Mouse (Mus musculus): ENCODE results near the gene Akt1. TPM values are rescaled to one million over a fixed set of nuclear protein-coding genes. Genes with fewer than 3 reads are reported as not detected.
A peak's percentile ranks its signal among the peaks of the same experiment; 100 is the strongest.

Akt1 gene
- polyA plus RNA-seq, 1 experiment, result 70.4 TPM

- Histone ChIP-seq H3K27me3 (ENCODE audit: control insufficient read depth, insufficient read depth, low read length, poor library complexity, severe bottlenecking) (no peaks in the 10 kb centered on the region), H3K27ac (ENCODE audit: insufficient read depth, low read length) (no peak overlapping the region), H3K9ac (ENCODE audit: low read depth, poor library complexity, severe bottlenecking) (peak overlapping the region; percentile 61; the same call in 1 of the 2 replicates), H3K4me1 (ENCODE audit: control insufficient read depth, insufficient read depth, low read length) (no peaks in the 10 kb centered on the region), H3K36me3 (ENCODE audit: control insufficient read depth, insufficient read depth, low read length, poor library complexity, severe bottlenecking) (no peaks in the 10 kb centered on the region), H3K9me3 (replicated peaks; ENCODE audit: control insufficient read depth, insufficient read depth, low read length, poor library complexity, severe bottlenecking) (no peaks in the 10 kb centered on the region), H3K4me3 (ENCODE audit: low read depth, low read length) (no peak overlapping the region; the same call in 1 of the 2 replicates)
- TF ChIP-seq POLR2A (IDR thresholded peaks at IDR 0.05; ENCODE audit: insufficient read depth, low read length), result no peak
- TF ChIP-seq EP300 (IDR thresholded peaks at IDR 0.05; ENCODE audit: insufficient read depth, low read depth, low read length), result no peak
- TF ChIP-seq CTCF (IDR thresholded peaks at IDR 0.05; ENCODE audit: low read depth, low read length), result no peak
Measured at GRCm38 (mm10) chr12:112694127-112694475, 19.4 kb upstream of the Akt1 start.

- TF ChIP-seq POLR2A (IDR thresholded peaks at IDR 0.05; ENCODE audit: insufficient read depth, low read length), result peak; percentile 85
- no peak for TF ChIP-seq CTCF (IDR thresholded peaks at IDR 0.05; ENCODE audit: low read depth, low read length)
- TF ChIP-seq EP300 (IDR thresholded peaks at IDR 0.05; ENCODE audit: insufficient read depth, low read depth, low read length), result no peak
- H3K27me3 ChIP-seq (ENCODE audit: control insufficient read depth, insufficient read depth, low read length, poor library complexity, severe bottlenecking), result no peaks in the 10 kb centered on the region
- H3K4me3 ChIP-seq (ENCODE audit: low read depth, low read length), result peak overlapping the region; percentile 84
- H3K36me3 ChIP-seq (ENCODE audit: control insufficient read depth, insufficient read depth, low read length, poor library complexity, severe bottlenecking), result no peaks in the 10 kb centered on the region
- H3K9me3 ChIP-seq (replicated peaks; ENCODE audit: control insufficient read depth, insufficient read depth, low read length, poor library complexity, severe bottlenecking), result no peaks in the 10 kb centered on the region
- H3K27ac ChIP-seq (ENCODE audit: insufficient read depth, low read length), result no peak overlapping the region
- no peaks in the 10 kb centered on the region for H3K4me1 ChIP-seq (ENCODE audit: control insufficient read depth, insufficient read depth, low read length)
- peak overlapping the region; percentile 61 for H3K9ac ChIP-seq (ENCODE audit: low read depth, poor library complexity, severe bottlenecking)
Measured at GRCm38 (mm10) chr12:112693185-112694126, 18.8 kb upstream of the Akt1 start.

DNA sequence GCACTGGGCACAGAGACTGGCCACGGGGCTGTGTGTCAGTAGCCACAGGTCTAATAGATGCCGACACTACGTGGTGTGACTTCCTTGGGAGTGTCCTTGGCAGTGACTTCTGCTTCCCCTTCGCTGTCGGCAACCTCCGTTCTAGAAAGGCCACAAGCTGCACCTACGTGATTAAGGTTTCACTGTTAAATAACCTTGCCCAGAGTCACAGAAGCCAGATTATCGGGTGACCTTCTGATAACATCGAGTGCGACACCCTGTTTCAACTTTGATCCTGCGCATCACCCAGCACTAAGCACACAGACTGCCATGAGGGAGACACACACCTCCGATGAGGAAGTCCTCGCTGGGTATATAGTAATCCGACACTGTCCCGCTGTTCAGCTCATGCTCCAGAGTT lies 13.8 kb upstream of the Akt1 start:
- no peak overlapping the region for H3K27ac ChIP-seq (ENCODE audit: insufficient read depth, low read length)
- H3K9me3 ChIP-seq (replicated peaks; ENCODE audit: control insufficient read depth, insufficient read depth, low read length, poor library complexity, severe bottlenecking), result no peaks in the 10 kb centered on the region
- no peaks in the 10 kb centered on the region for H3K4me1 ChIP-seq (ENCODE audit: control insufficient read depth, insufficient read depth, low read length)
- no peak overlapping the region for H3K9ac ChIP-seq (ENCODE audit: low read depth, poor library complexity, severe bottlenecking)
- TF ChIP-seq EP300 (IDR thresholded peaks at IDR 0.05; ENCODE audit: insufficient read depth, low read depth, low read length), result no peak
- TF ChIP-seq POLR2A (IDR thresholded peaks at IDR 0.05; ENCODE audit: insufficient read depth, low read length), result no peak
- TF ChIP-seq CTCF (IDR thresholded peaks at IDR 0.05; ENCODE audit: low read depth, low read length), result no peak
- no peaks in the 10 kb centered on the region for H3K27me3 ChIP-seq (ENCODE audit: control insufficient read depth, insufficient read depth, low read length, poor library complexity, severe bottlenecking)
- no peaks in the 10 kb centered on the region for H3K36me3 ChIP-seq (ENCODE audit: control insufficient read depth, insufficient read depth, low read length, poor library complexity, severe bottlenecking)
- no peak overlapping the region for H3K4me3 ChIP-seq (ENCODE audit: low read depth, low read length)

- no peaks in the 10 kb centered on the region for H3K4me1 ChIP-seq (ENCODE audit: control insufficient read depth, insufficient read depth, low read length)
- peaks cover 2% of the 10 kb centered on the region for H3K27me3 ChIP-seq (ENCODE audit: control insufficient read depth, insufficient read depth, low read length, poor library complexity, severe bottlenecking)
- no peaks in the 10 kb centered on the region for H3K36me3 ChIP-seq (ENCODE audit: control insufficient read depth, insufficient read depth, low read length, poor library complexity, severe bottlenecking)
- H3K27ac ChIP-seq (ENCODE audit: insufficient read depth, low read length), result no peak overlapping the region
- H3K9ac ChIP-seq (ENCODE audit: low read depth, poor library complexity, severe bottlenecking), result no peak overlapping the region
- no peaks in the 10 kb centered on the region for H3K9me3 ChIP-seq (replicated peaks; ENCODE audit: control insufficient read depth, insufficient read depth, low read length, poor library complexity, severe bottlenecking)
- no peak overlapping the region for H3K4me3 ChIP-seq (ENCODE audit: low read depth, low read length)
- TF ChIP-seq EP300 (IDR thresholded peaks at IDR 0.05; ENCODE audit: insufficient read depth, low read depth, low read length) (no peak), POLR2A (IDR thresholded peaks at IDR 0.05; ENCODE audit: insufficient read depth, low read length) (no peak)
Measured at GRCm38 (mm10) chr12:112683351-112683750, 8.7 kb upstream of the Akt1 start.

DNA sequence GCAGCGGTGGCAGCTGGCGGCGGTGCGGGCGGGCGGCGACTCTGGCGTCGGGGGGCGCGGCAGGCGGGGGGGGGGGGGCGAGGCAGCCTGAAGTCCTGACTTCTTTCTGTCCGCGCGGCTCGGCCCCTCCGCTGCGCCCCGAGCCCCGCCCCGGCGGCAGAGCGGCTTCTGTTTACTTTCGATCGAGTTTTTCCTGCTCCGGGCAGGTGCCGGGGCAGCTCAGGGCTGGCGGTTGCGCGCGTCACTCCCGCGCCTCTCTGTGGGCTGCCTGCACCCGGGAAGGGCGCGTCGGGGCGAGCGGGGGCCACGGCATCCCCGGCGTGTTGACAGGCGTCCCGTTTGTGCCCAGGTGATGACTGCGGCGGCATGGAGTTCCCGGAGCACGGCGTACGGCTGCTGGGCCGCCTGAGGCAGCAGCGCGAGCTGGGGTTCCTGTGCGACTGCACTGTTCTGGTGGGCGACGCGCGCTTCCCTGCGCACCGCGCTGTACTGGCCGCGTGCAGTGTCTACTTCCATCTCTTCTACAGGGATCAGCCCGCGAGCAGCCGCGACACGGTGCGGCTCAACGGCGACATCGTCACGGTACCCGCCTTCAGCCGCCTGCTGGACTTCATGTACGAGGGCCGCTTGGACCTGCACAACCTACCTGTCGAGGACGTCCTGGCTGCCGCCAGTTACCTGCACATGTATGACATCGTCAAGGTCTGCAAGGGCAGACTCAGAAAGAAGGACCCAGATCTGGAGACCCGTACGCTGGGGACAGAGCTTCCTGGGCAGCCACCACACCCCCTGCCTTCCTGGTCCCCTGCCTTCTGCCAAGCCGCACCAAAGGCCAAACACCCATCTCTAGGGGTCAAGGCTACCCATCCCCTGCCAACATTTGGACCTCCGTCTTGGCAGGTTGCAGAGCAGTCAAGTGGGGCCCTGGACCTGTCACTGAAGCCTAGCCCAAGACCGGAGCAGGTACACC lies 4.6 kb upstream of the Akt1 start:
- H3K4me1 ChIP-seq (ENCODE audit: control insufficient read depth, insufficient read depth, low read length), result no peaks in the 10 kb centered on the region
- peak overlapping the region; percentile 68 for H3K9ac ChIP-seq (ENCODE audit: low read depth, poor library complexity, severe bottlenecking)
- peak overlapping the region; percentile 68 for H3K4me3 ChIP-seq (ENCODE audit: low read depth, low read length)
- H3K36me3 ChIP-seq (ENCODE audit: control insufficient read depth, insufficient read depth, low read length, poor library complexity, severe bottlenecking), result no peaks in the 10 kb centered on the region
- TF ChIP-seq EP300 (IDR thresholded peaks at IDR 0.05; ENCODE audit: insufficient read depth, low read depth, low read length) (no peak), CTCF (IDR thresholded peaks at IDR 0.05; ENCODE audit: low read depth, low read length) (no peak), POLR2A (IDR thresholded peaks at IDR 0.05; ENCODE audit: insufficient read depth, low read length) (no peak)
- H3K27ac ChIP-seq (ENCODE audit: insufficient read depth, low read length), result no peak overlapping the region
- no peaks in the 10 kb centered on the region for H3K9me3 ChIP-seq (replicated peaks; ENCODE audit: control insufficient read depth, insufficient read depth, low read length, poor library complexity, severe bottlenecking)
- H3K27me3 ChIP-seq (ENCODE audit: control insufficient read depth, insufficient read depth, low read length, poor library complexity, severe bottlenecking), result peaks cover 2% of the 10 kb centered on the region

Data from ES-Bruce4 (cell line).